ENCODE assay signal across 19 mouse cellular contexts in the genomic region with DNA sequence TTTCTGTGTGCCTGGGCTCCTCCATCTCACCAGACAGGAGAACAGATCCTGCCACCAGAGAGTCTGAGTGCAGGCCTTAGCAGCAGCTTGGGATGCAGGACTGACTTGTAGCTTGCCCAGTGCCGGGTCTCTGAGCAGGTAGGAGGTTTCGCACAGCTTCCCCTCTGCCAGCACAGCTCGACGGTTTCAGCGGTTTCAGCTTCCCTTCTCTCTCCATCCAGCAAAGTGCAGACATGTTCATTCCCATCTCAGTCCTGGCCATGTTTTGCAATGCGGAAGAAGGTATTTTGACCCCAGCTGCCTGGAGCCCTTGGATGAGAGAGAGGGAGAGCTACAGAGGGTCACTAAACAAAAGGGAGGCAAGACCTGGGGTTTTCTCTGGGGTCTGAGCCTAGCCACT. TPM values are rescaled to one million over a fixed set of nuclear protein-coding genes. Genes with fewer than 3 reads are reported as not detected.
DNase-seq lines count a peak whose midpoint lies in the region; ATAC-seq lines count a peak whose summit lies in the region.
"Had no signal": no experiment of that assay in that cellular context is flagged by ENCODE, and none has a peak within 500 bp of the region (broad histone marks: within the 10 kb centered on the region; RNA-seq: fewer than 3 reads in every experiment).

No protein-coding gene starts in this region.

- no peak overlapping the region for H3K9ac ChIP-seq in heart, embryonic 12.5 days
- no peak overlapping the region for H3K9ac ChIP-seq in neural tube, embryonic 15.5 days (replicated peaks)
- H3K9ac ChIP-seq in limb, embryonic 15.5 days = no peak overlapping the region
- H3K9ac ChIP-seq in kidney, embryonic 14.5 days (ENCODE audit: low read depth, low read length) = no peak overlapping the region
- H3K9ac ChIP-seq: forebrain, embryonic 15.5 days; heart, embryonic 15.5 days; hindbrain, embryonic 15.5 days; limb, embryonic 13.5 days; liver, postnatal 0 days; neural tube, embryonic 13.5 days had no signal

- 0 out of 2 replicates have a peak overlapping the region, but pooled peaks have one; percentile 10 for H3K27ac ChIP-seq in heart, embryonic 12.5 days (ENCODE audit: poor library complexity, severe bottlenecking)
- no peak overlapping the region for H3K27ac ChIP-seq in neural tube, embryonic 15.5 days (replicated peaks)
- 0 out of 2 replicates have a peak overlapping the region, but pooled peaks have one; percentile 2 for H3K27ac ChIP-seq in limb, embryonic 15.5 days
- no peak overlapping the region for H3K27ac ChIP-seq in kidney, embryonic 14.5 days (ENCODE audit: low read depth, low read length)
- H3K27ac ChIP-seq: forebrain, embryonic 15.5 days; heart, embryonic 15.5 days; hindbrain, embryonic 15.5 days; limb, embryonic 13.5 days; neural tube, embryonic 13.5 days had no signal

- peaks cover 20% of the 10 kb centered on the region for H3K4me1 ChIP-seq in heart, embryonic 12.5 days (replicated peaks)
- H3K4me1 ChIP-seq in neural tube, embryonic 15.5 days = no peaks in the 10 kb centered on the region
- peaks cover 7% of the 10 kb centered on the region; the same call in 1 of the 2 replicates for H3K4me1 ChIP-seq in limb, embryonic 15.5 days
- no peaks in the 10 kb centered on the region for H3K4me1 ChIP-seq in kidney, embryonic 14.5 days (ENCODE audit: control insufficient read depth, insufficient read depth, low read length)
- H3K4me1 ChIP-seq: forebrain, embryonic 15.5 days had no signal

- WGBS in heart, embryonic 12.5 days = 65% methylated on average over 6 of the region's 6 CpGs
- 76% methylated on average over 6 of the region's 6 CpGs for WGBS in neural tube, embryonic 15.5 days
- WGBS in limb, embryonic 15.5 days = 67% methylated on average over 6 of the region's 6 CpGs
- 72% methylated on average over 6 of the region's 6 CpGs for WGBS in kidney, embryonic 14.5 days

- no peak for ATAC-seq in heart, embryonic 12.5 days (ENCODE audit: insufficient number of reproducible peaks, low FRiP score)
- ATAC-seq in neural tube, embryonic 15.5 days (ENCODE audit: low FRiP score) = peak; percentile 16; the same call in 1 of the 2 replicates
- ATAC-seq in limb, embryonic 15.5 days (ENCODE audit: insufficient number of reproducible peaks, low FRiP score, low TSS enrichment, low read depth) = no peak
- no peak for ATAC-seq in kidney, embryonic 14.5 days (ENCODE audit: low FRiP score, low TSS enrichment)
- ATAC-seq: forebrain, embryonic 15.5 days; liver, postnatal 0 days had no signal

- H3K4me2 ChIP-seq in heart, embryonic 12.5 days = no peak overlapping the region
- no peak overlapping the region for H3K4me2 ChIP-seq in neural tube, embryonic 15.5 days
- H3K4me2 ChIP-seq in limb, embryonic 15.5 days = no peak overlapping the region
- H3K4me2 ChIP-seq in kidney, embryonic 14.5 days (replicated peaks; ENCODE audit: low read depth, low read length) = no peak overlapping the region
- H3K4me2 ChIP-seq: forebrain, embryonic 15.5 days; heart, embryonic 15.5 days; hindbrain, embryonic 15.5 days; limb, embryonic 13.5 days; neural tube, embryonic 13.5 days had no signal

- no peak for DNase-seq in heart, adult 8-10 months (ENCODE audit: low spot score)
- no peak for DNase-seq in neural tube, embryonic 10.5 days (ENCODE audit: extremely low spot score, low spot score)
- DNase-seq in adrenal gland, postnatal 25 days = no peak
- DNase-seq: adrenal gland, postnatal 10 days; cerebellum, adult 9-11 months; embryo, embryonic 11 days; liver, postnatal 0 days; lung, postnatal 4 days; thymus, postnatal 25 days had no signal

- H3K36me3 ChIP-seq in heart, embryonic 12.5 days = peaks cover 3% of the 10 kb centered on the region; the same call in 1 of the 2 replicates
- no peaks in the 10 kb centered on the region for H3K36me3 ChIP-seq in neural tube, embryonic 15.5 days
- 0 out of 2 replicates have a peak, but pooled peaks cover 2% of the 10 kb centered on the region for H3K36me3 ChIP-seq in limb, embryonic 15.5 days
- H3K36me3 ChIP-seq in kidney, embryonic 14.5 days (ENCODE audit: control insufficient read depth, insufficient read depth, low read length) = no peaks in the 10 kb centered on the region
- H3K36me3 ChIP-seq: forebrain, embryonic 15.5 days; heart, embryonic 15.5 days; hindbrain, embryonic 15.5 days; limb, embryonic 13.5 days; neural tube, embryonic 13.5 days had no signal

- H3K4me3 ChIP-seq in heart, embryonic 12.5 days = no peak overlapping the region
- H3K4me3 ChIP-seq in neural tube, embryonic 15.5 days (replicated peaks) = no peak overlapping the region
- no peak overlapping the region for H3K4me3 ChIP-seq in limb, embryonic 15.5 days
- H3K4me3 ChIP-seq in kidney, embryonic 14.5 days (ENCODE audit: low read length) = no peak overlapping the region
- H3K4me3 ChIP-seq: forebrain, embryonic 15.5 days; heart, embryonic 15.5 days; hindbrain, embryonic 15.5 days; left cerebral cortex, adult 2 months; limb, embryonic 13.5 days; neural tube, embryonic 13.5 days had no signal

- no peaks in the 10 kb centered on the region; the same call in 1 of the 2 replicates for H3K9me3 ChIP-seq in heart, embryonic 12.5 days (replicated peaks)
- H3K9me3 ChIP-seq in neural tube, embryonic 15.5 days (replicated peaks) = no peaks in the 10 kb centered on the region
- no peaks in the 10 kb centered on the region for H3K9me3 ChIP-seq in limb, embryonic 15.5 days
- no peaks in the 10 kb centered on the region for H3K9me3 ChIP-seq in kidney, embryonic 14.5 days (ENCODE audit: control insufficient read depth, low read length)
- H3K9me3 ChIP-seq: forebrain, embryonic 15.5 days; heart, embryonic 15.5 days; hindbrain, embryonic 15.5 days; limb, embryonic 13.5 days; neural tube, embryonic 13.5 days had no signal

- no peaks in the 10 kb centered on the region for H3K27me3 ChIP-seq in heart, embryonic 12.5 days (replicated peaks)
- no peaks in the 10 kb centered on the region for H3K27me3 ChIP-seq in neural tube, embryonic 15.5 days (replicated peaks)
- no peaks in the 10 kb centered on the region for H3K27me3 ChIP-seq in limb, embryonic 15.5 days
- no peaks in the 10 kb centered on the region for H3K27me3 ChIP-seq in kidney, embryonic 14.5 days (ENCODE audit: control insufficient read depth, insufficient read depth, low read length)
- H3K27me3 ChIP-seq: forebrain, embryonic 15.5 days; heart, embryonic 15.5 days; hindbrain, embryonic 15.5 days; limb, embryonic 13.5 days; neural tube, embryonic 13.5 days had no signal

RNA-seq across cellular contexts. Expression of a gene that starts 30.1 kb away (rescaled TPM):
- polyA plus RNA-seq in heart, embryonic 12.5 days (2016; fragmentation: Nextera tagmentation; extraction: Ambion mirVana) = 3.3 and 5.3 TPM in 2 replicates
- total RNA-seq in heart, adult 8-10 months (2022) = 1 to 10 TPM; 3.0 to 9.4 (median 6.9) TPM
- 2.3 and 5.5 TPM in 2 replicates for polyA plus RNA-seq in neural tube, embryonic 15.5 days (2015; fragmentation: Nextera tagmentation; extraction: Ambion mirVana)
- polyA plus RNA-seq in limb, embryonic 15.5 days (2015; fragmentation: Nextera tagmentation; extraction: Ambion mirVana) = 9.8 and 11.6 TPM in 2 replicates
- 63.4 and 70.3 TPM in 2 replicates for total RNA-seq in adrenal gland, postnatal 25 days (2021)
- polyA plus RNA-seq in kidney, embryonic 14.5 days (2014; fragmentation: Nextera tagmentation; extraction: Ambion mirVana) = 4.6 and 9.1 TPM in 2 replicates

Comparison
In these comparisons a context has a peak if more than half of its experiments do, and no peak if none do; other contexts are left out.
1. H3K27ac ChIP-seq: peak in heart, embryonic 12.5 days (single experiment) and limb, embryonic 15.5 days (single experiment); none in neural tube, embryonic 15.5 days (single experiment) and kidney, embryonic 14.5 days (single experiment).